Mouse (Mus musculus): ENCODE measurements around the gene Speer4d. TPM values are rescaled to one million over a fixed set of nuclear protein-coding genes. Genes with fewer than 3 reads are reported as not detected.

Gene Speer4d
- polyA plus RNA-seq, 1 experiment from 2014 or later: not detected

Other genes with a start within 250 kb of the Speer4d start
- gene Gm21149, start 142.5 kb upstream of the Speer4d start, polyA plus RNA-seq (2015; fragmentation: Nextera tagmentation; extraction: Ambion mirVana): 0.12 TPM in 1 of 2 replicates, not detected in the other
- not detected in 2 replicates for gene Gm21190, start 89.8 kb upstream of the Speer4d start, polyA plus RNA-seq (2015; fragmentation: Nextera tagmentation; extraction: Ambion mirVana)
- 0.15 TPM in 1 of 2 replicates, not detected in the other for gene Gm21083, start 41.7 kb upstream of the Speer4d start, polyA plus RNA-seq (2015; fragmentation: Nextera tagmentation; extraction: Ambion mirVana)
- not detected in 2 replicates for gene 4930572O03Rik, start 38.0 kb downstream of the Speer4d start, polyA plus RNA-seq (2015; fragmentation: Nextera tagmentation; extraction: Ambion mirVana)
- not detected in 2 replicates for gene Speer4c, start 95.2 kb downstream of the Speer4d start, polyA plus RNA-seq (2015; fragmentation: Nextera tagmentation; extraction: Ambion mirVana)

Data from limb, embryonic 15.5 days (tissue).